Mouse (Mus musculus) cerebellum, adult 2 months (tissue): ENCODE measurements around the gene Mgat3. TPM values are rescaled to one million over a fixed set of nuclear protein-coding genes. Genes with fewer than 3 reads are reported as not detected.

Source experiments
- DNase-seq, 2 experiments: peaks; one replicate each; pipeline ENCODE4 v3.0.0; 2021
- H3K27ac ChIP-seq: fragments of 200-500 bp; 2 replicates; pipeline ENCODE4 v1.5.1; 2012; ENCODE audit warnings: low read length, control low read depth, inconsistent platforms; ENCODE audit not compliant: insufficient read depth
- H3K27me3 ChIP-seq: fragments of 200-500 bp; 2 replicates; pipeline ENCODE4 v1.6.1; 2012; ENCODE audit warnings: inconsistent platforms, mild to moderate bottlenecking, low read length, moderate library complexity; ENCODE audit not compliant: control insufficient read depth, insufficient read depth
- H3K4me1 ChIP-seq: fragments of 200-500 bp; 2 replicates; pipeline ENCODE4 v1.6.1; 2011; ENCODE audit warnings: low read length; ENCODE audit not compliant: control insufficient read depth, insufficient read depth
- H3K4me3 ChIP-seq: fragments of 200-500 bp; replicated peaks from 2 replicates; pipeline ENCODE3; 2011; ENCODE audit warnings: mild to moderate bottlenecking, low read depth, low read length, control low read depth; ENCODE audit not compliant: insufficient read depth
- CTCF ChIP-seq: fragments of 200-500 bp; IDR thresholded peaks from 2 replicates; pipeline ENCODE4 v1.5.1; 2011; ENCODE audit warnings: low read depth, mild to moderate bottlenecking, control low read depth, low read length, moderate library complexity, borderline replicate concordance; ENCODE audit not compliant: insufficient read depth
- POLR2A ChIP-seq: fragments of 200-500 bp; IDR thresholded peaks from 2 replicates; pipeline ENCODE4 v1.6.1; 2011; ENCODE audit warnings: low read length, control low read depth, borderline replicate concordance; ENCODE audit not compliant: insufficient read depth
- WGBS: fragments of 180-500 bp; shearing (Covaris S2); methylation state at CpG from one replicate; pipeline ENCODE4 v1.1.7; 2018; 5-methylcytosine and 5-hydroxymethylcytosine counted together
- polyA plus RNA-seq: library from polyadenylated mRNA; depleted of rRNA; stranded (reverse); fragments of >200 nt; gene quantifications from 2 replicates; pipeline ENCODE4 v1.2.3, GENCODE M21; 2012

The Mgat3 gene
- polyA plus RNA-seq, 1 experiment: 106 TPM

DNA sequence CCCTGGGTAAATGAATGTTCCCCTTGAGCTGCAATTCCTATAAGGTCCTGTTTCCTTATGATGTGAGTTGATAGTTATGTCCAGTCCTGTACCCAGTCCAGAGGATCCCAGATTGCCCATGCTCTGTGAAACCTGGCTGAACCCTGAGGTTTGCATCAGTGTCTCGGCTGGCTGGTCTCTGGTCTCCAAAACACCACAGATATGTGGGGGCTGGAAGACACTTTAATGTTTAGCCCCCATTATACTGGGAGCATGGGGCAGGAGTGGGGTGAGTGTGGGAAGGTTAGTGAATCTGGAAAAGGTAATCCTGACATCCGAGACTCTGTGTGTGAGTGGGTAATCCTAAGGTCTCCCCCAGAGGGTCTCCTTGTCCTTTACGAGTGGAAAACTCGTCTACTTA, 59.5 kb downstream of the Mgat3 start:
- H3K4me1 ChIP-seq: peaks cover 4% of the 10 kb centered on the region; the same call in 1 of the 2 replicates
- no peak overlapping the region for H3K4me3 ChIP-seq
- WGBS: 45% methylated on average over 4 of the region's 4 CpGs
- H3K27ac ChIP-seq: no peak overlapping the region
- H3K27me3 ChIP-seq: no peaks in the 10 kb centered on the region
- TF ChIP-seq POLR2A (no peak), CTCF (no peak)
- no peak for DNase-seq

DNA sequence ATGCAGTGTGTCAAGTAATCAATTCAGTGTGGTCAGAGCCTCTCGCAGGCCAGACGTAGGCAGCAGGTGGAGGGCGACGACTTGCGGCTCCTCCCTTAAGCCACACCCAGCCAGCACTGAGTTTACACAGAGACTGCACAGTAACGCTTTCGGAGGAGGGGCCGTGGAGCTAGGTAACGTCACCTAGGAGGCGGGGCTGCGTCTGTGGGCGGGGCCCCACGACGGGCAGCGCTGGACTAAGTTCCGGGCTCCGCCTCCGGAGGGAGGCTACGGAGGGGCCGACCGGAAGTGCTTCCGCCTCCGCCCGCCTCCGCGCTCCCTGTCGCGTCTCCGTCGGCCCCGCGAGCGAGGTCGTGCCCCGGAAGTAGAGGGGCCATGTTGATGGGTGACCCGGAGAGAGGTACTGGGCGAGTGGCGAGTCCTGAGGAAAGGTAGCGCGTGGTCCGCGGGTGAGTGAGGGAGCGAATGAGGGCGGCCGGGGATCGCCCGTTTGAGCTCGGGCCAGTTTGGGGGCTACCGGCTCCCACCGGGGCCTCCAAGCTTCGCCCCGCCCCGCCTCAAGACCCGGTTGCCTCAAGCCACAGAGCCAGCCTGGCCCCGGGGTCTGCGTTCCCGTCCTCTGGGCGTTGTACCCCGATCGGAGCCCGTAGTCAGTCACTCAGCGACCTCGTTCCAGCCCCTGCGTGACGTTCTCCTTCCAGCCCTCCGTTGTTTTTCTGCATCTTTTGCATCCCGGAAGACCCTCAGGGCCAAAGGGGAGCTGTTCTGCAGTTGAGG, 60.4 kb downstream of the Mgat3 start, which contains the start of gene Mief1:
Gene Mief1 (plus strand): TSS at position 286 of the 777 bp plus-strand sequence.
- Histone ChIP-seq H3K27ac (peak within 1 kb of the TSS; percentile 64), H3K4me3 (peak within 1 kb of the TSS; percentile 96), H3K4me1 (peaks cover 4% of the 10 kb centered on the region; the same call in 1 of the 2 replicates), H3K27me3 (no peaks in the 10 kb centered on the region)
- WGBS: under 1% methylated on average over 66 of the region's 67 CpGs
- peak; percentile 98 for DNase-seq
- TF ChIP-seq POLR2A (peak; percentile 55), CTCF (no peak)

DNA sequence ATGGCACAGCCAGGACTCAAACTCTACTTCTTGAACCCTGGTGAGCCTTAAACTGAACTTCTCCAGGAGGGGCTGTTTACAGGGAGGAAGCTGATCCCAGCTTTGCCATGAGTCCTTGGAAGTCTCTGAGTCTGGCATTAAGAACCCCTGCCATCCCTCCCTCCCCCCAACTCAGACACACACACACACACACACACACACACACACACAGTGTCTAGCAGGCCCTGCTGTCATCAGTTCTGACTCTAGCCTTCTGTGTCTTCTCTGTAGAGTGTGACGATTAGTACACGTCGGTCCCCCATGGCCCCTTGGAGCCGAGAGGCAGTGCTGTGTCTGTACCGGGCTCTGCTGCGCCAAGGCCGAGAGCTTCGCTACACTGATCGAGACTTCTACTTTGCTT, 62.0 kb downstream of the Mgat3 start, which contains the start of gene AC140267.1:
Gene AC140267.1 (plus strand): TSS at position 301 of the 400 bp plus-strand sequence.
- Histone ChIP-seq H3K4me3 (peak within 1 kb of the TSS; percentile 96), H3K27me3 (no peaks in the 10 kb centered on the region), H3K4me1 (peaks cover 4% of the 10 kb centered on the region; the same call in 1 of the 2 replicates), H3K27ac (no peak within 1 kb of the TSS)
- WGBS: 85% methylated on average over 9 of the region's 9 CpGs
- TF ChIP-seq POLR2A (no peak), CTCF (no peak)
- no peak for DNase-seq

DNA sequence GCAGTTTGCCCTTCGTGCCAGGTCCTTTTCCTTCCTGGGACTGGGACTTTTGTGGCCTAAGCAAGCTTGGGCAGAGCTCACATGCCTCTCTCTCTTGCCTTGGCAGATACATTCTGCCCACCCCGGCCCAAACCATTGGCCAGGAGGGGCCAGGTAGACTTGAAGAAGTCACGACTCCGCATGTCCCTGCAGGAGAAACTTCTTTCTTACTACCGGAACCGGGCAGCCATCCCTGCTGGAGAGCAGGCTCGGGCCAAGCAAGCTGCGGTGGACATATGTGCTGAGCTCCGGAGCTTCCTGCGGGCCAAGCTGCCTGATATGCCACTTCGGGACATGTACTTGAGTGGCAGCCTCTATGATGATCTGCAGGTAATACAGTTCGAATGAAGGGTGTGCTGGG, 74.6 kb downstream of the Mgat3 start:
- peak; percentile 70 to 79 for DNase-seq
- peak overlapping the region; percentile 45 for H3K27ac ChIP-seq
- H3K4me1 ChIP-seq: peaks cover 6% of the 10 kb centered on the region; the same call in 1 of the 2 replicates
- TF ChIP-seq CTCF: no peak
- TF ChIP-seq POLR2A: no peak
- 39% methylated on average over 12 of the region's 12 CpGs for WGBS
- H3K4me3 ChIP-seq: no peak overlapping the region
- no peaks in the 10 kb centered on the region for H3K27me3 ChIP-seq

DNA sequence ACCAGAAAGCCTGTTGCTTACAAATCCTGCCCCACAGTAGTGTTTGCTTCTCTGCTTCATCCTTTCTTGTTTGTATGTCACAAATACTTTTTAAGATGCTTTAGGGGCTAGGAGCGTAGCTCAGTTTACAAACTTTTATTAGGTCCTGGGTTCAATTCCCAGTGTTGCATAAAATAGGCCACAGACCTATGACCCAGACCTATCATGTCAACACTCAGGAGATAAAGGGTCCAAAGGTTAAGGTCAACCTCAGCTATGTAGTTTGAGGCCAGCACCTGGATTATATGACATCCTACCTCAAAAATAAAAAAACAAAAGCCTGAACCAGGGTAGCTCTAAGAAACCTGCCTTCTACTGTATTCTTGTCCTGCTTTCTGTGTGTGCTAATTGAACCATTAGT, 75.1 kb downstream of the Mgat3 start:
- DNase-seq: no peak
- Histone ChIP-seq H3K27ac (no peak overlapping the region), H3K27me3 (no peaks in the 10 kb centered on the region), H3K4me3 (no peak overlapping the region), H3K4me1 (peaks cover 6% of the 10 kb centered on the region; the same call in 1 of the 2 replicates)
- TF ChIP-seq POLR2A (no peak), CTCF (no peak)
- WGBS: 98% methylated on average over 1 of the region's 1 CpGs

DNA sequence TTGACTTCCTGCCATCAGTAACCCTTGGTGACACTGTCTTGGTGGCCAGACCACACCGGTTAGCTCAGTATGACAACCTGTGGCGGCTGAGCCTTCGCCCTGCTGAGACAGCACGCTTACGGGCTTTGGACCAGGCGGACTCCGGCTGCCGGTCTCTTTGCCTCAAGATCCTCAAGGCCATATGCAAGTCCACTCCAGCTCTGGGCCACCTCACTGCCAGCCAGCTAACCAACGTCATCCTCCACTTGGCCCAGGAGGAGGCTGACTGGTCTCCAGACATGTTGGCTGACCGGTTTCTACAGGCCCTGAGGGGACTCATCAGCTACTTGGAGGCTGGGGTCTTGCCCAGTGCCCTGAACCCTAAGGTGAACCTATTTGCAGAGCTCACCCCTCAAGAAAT, 76.2 kb downstream of the Mgat3 start:
- Histone ChIP-seq H3K27ac (no peak overlapping the region), H3K4me3 (no peak overlapping the region), H3K27me3 (no peaks in the 10 kb centered on the region), H3K4me1 (peaks cover 6% of the 10 kb centered on the region; the same call in 1 of the 2 replicates)
- 85% methylated on average over 10 of the region's 10 CpGs for WGBS
- no peak for DNase-seq
- TF ChIP-seq CTCF: no peak
- no peak for TF ChIP-seq POLR2A

DNA sequence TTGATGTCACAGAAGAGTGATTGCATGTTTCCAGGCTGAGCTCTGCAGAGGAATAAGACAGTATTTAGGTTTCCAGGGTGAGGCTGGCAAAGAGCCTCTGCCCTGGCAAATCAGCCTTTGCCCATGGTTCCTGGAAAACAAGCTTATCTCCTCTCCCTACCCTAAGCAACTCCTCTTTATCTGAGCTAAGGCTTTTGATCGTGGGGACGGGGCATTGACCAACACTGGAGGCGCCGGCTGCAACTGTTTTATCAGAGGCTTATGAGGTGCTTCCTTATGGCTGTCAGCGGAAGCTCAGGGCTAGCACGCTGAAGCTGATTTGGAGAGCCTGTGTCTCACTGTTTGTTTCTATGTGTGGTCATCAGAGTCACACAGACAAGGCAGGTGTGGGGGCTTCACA, 77.1 kb downstream of the Mgat3 start:
- H3K27ac ChIP-seq: no peak overlapping the region
- no peak for DNase-seq
- no peak overlapping the region for H3K4me3 ChIP-seq
- no peaks in the 10 kb centered on the region for H3K27me3 ChIP-seq
- 92% methylated on average over 6 of the region's 6 CpGs for WGBS
- TF ChIP-seq CTCF (no peak), POLR2A (no peak)
- H3K4me1 ChIP-seq: peaks cover 6% of the 10 kb centered on the region; the same call in 1 of the 2 replicates

DNA sequence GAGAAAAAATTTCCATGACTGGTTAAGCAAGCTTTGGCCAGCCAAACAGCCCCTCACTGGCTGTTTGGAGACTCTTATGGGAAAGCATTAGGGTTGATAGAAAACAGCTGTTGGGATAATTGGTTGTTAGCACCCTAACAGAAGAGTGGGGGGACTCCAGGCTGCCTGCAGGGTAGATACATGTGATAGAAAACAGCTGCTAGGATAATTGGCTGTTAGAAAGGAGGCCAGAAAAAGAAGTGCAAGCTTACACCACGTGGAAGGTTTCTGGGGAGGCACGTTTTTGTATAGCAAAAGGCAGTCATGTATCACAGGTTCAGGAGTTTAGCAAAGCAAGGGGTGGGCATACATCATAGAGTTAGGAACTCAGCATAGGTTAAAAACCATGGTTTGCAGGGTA, 80.0 kb downstream of the Mgat3 start:
- 46% methylated on average over 2 of the region's 2 CpGs for WGBS
- TF ChIP-seq POLR2A (no peak), CTCF (no peak)
- Histone ChIP-seq H3K4me1 (peaks cover 13% of the 10 kb centered on the region), H3K27me3 (no peaks in the 10 kb centered on the region), H3K4me3 (no peak overlapping the region), H3K27ac (no peak overlapping the region)
- DNase-seq: no peak
